Mouse (Mus musculus): Measurements from ENCODE around the gene D630045J12Rik.
A peak's percentile ranks its signal among the peaks of the same experiment; 100 is the strongest.

Gene D630045J12Rik

GRCm38 (mm10) chr6:38242295-38242830, 11.4 kb downstream of the D630045J12Rik start:
- no peak for DNase-seq

- no peak for DNase-seq
Measured at GRCm38 (mm10) chr6:38241508-38241907, 12.3 kb downstream of the D630045J12Rik start.

- no peak for DNase-seq
Measured at GRCm38 (mm10) chr6:38240618-38241017, 13.2 kb downstream of the D630045J12Rik start.

- no peak for DNase-seq
Measured at GRCm38 (mm10) chr6:38238382-38238781, 15.4 kb downstream of the D630045J12Rik start.

- DNase-seq = no peak
Measured at GRCm38 (mm10) chr6:38235991-38236658, 17.7 kb downstream of the D630045J12Rik start.

- no peak for DNase-seq
Measured at GRCm38 (mm10) chr6:38233803-38234202, 20.0 kb downstream of the D630045J12Rik start.

GRCm38 (mm10) chr6:38232917-38233316, 20.9 kb downstream of the D630045J12Rik start:
- DNase-seq = no peak

GRCm38 (mm10) chr6:38231994-38232393, 21.8 kb downstream of the D630045J12Rik start:
- DNase-seq = peak in 1 of 2 experiments; percentile 55

- no peak for DNase-seq
Measured at GRCm38 (mm10) chr6:38224079-38224478, 29.7 kb downstream of the D630045J12Rik start.

- DNase-seq = no peak
Measured at GRCm38 (mm10) chr6:38219261-38219660, 34.5 kb downstream of the D630045J12Rik start.

GRCm38 (mm10) chr6:38215448-38216110, 38.2 kb downstream of the D630045J12Rik start:
- no peak for DNase-seq

GRCm38 (mm10) chr6:38207621-38208020, 46.2 kb downstream of the D630045J12Rik start:
- DNase-seq = no peak

GRCm38 (mm10) chr6:38206941-38207531, 46.8 kb downstream of the D630045J12Rik start:
- no peak for DNase-seq

DNA sequence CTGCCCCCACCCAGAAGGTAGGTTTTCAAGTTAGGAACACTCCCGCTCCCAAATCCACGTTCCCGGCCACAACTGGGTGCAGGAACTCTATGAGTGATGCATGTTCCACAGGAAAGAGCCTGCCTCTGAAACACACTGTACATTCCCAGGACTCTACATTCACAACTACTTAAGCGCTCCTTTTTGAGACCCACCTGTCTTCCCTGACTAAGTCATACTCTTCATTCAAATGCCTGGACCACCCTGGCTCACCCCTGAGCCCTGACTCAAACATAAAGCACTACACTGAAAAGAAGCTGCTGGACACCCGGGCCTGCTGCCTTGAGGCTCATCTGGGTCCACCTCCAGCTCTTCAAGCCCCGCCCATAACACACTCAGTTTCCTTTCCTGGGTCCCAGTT, 48.4 kb downstream of the D630045J12Rik start:
- no peak for DNase-seq

DNA sequence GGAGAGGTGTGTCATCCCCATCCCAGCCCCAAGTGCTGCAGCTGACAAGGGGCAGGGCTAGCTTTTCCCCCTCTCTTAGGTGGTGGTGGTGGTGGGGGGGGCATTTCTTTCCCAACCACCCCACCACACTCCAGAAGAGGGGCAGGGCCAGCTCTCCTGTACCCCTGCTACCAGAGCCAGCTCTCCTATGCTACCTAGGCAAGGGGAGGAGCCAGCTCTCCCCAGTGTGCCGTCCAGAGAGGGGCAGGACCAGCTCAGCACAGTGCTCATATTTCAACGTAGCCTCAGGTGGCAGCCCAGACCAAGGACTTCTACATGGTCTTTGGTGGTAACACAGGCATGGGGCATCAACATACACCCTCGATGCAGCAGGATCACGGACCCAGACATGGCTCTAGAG, 50.0 kb downstream of the D630045J12Rik start:
- DNase-seq = no peak

DNA sequence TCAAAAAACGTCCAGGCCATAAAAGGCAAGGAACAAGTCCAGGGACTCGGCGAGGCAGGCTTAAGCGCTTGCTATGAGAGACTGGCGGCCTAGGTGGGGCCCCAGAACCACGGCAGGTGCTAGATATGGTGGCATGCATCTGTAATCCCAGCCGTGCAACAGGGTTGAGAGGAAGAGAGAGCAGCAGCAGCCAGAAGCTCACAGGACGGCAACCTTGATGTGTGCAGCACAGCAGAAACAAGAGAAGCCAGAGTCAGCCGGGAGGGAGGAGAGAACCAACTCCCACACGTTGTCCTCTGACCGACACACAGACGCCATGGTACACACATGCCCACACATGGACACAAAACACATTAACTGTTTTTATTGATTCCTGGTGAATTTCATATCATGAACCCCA, 51.0 kb downstream of the D630045J12Rik start:
- no peak for DNase-seq

- DNase-seq = no peak
Measured at GRCm38 (mm10) chr6:38201495-38201894, 52.3 kb downstream of the D630045J12Rik start.

- no peak for DNase-seq
Measured at GRCm38 (mm10) chr6:38199599-38199998, 54.2 kb downstream of the D630045J12Rik start.

DNA sequence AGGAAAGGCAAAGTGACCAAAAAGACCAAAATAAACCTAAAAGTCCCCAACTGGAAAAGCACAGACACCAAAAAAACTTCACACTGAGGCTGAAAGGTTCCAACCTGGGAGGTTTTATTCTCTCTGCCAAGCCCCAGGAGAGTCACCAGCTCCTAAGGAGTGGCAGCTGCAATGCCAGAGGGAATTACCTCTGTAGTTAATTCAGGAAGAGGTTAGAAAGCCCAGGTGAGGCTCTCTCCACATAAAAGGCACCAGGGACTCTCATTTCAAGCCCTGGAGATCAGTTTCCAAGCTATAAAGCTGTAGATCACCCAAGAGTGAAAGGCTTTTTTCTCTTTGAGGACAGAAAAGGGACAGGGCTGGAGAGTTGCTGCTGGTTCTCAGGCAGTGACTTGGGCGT, 55.1 kb downstream of the D630045J12Rik start:
- DNase-seq = no peak

DNA sequence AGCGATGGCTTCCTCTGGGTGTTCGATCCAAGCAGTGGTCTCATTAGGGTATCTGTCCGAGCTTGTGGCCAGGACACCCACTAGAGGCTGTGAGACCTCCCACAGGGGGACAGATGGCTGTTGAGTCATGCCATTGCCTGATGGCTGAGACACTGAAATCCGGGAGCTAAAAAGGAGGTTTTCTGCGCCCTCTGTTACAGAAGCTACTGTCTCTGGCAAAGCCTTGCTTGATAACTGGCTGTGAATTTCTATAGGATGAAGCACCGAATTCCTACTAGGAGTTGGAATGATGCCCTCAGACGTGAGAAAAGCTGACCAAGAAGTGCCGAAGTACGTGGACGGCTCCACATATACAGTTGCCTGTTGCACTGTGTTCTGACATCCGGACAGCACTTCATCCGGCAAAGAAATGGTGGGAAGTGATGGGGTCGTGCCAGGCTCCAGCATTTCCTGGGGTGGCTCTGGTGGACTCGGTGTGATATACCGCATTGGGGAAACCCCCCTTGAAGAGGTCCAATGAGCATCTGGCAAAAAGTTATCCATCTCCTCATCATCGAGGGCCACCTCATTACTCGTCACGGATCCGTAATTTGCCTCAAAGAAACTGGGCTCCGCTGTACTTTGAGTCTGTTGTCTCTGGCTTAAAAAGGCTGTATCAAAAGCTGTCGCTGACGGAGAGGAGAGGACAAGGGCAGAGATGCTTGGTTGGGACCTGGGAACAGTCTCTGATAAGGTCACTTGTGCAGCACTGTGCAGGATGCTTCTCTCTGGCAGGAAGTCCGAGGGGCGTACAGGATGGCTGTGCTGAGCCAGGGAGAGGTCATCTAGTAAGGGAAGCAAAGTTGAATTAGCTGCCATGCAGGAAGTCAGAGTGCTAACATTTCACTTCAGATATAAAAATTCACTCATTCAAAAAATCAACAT, 57.3 kb downstream of the D630045J12Rik start:
- no peak for DNase-seq

- DNase-seq = no peak
Measured at GRCm38 (mm10) chr6:38195306-38195705, 58.5 kb downstream of the D630045J12Rik start.

GRCm38 (mm10) chr6:38194046-38194445, 59.8 kb downstream of the D630045J12Rik start:
- DNase-seq = peak; percentile 42 to 67

DNA sequence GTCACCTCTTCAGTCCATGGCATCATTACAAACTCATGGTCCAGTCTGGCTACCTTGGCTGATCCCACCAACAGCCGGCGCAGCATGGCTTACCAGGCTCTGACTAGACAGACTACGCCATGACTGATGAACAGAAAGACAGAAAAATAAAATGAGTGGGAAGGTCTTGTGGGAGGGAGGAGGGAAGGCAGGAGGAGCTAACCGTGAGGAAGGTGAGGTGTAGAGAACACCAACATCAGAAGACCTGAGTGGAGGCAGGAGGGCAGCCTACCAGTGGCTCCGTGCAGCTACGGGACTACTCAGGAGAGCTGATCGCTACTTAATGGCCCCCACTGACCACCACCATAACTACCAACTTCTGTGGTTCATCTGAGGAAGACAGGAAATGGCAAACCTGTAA, 60.9 kb downstream of the D630045J12Rik start:
- DNase-seq = no peak

Data from lung, postnatal 4 days (tissue).